Mouse (Mus musculus) bone marrow, adult 2 months (tissue): ENCODE results near the gene Thap7. TPM values are rescaled to one million over a fixed set of nuclear protein-coding genes. Genes with fewer than 3 reads are reported as not detected.
"Not testable (repeated sequence)": the region's sequence is repeated elsewhere in the genome, so short reads cannot be mapped to it uniquely, and the experiment has no call there.

Experiments used
- H3K27ac ChIP-seq: fragments of 200-500 bp; 2 replicates; pipeline ENCODE4 v1.5.1; 2012; ENCODE audit warnings: low read depth, mild to moderate bottlenecking, control low read depth, inconsistent platforms, low read length; ENCODE audit not compliant: control insufficient read depth, poor library complexity, insufficient read depth
- H3K4me1 ChIP-seq: fragments of 200-500 bp; 2 replicates; pipeline ENCODE4 v1.6.1; 2011; ENCODE audit warnings: low read length; ENCODE audit not compliant: control insufficient read depth, insufficient read depth
- H3K4me3 ChIP-seq: fragments of 200-500 bp; replicated peaks from 2 replicates; pipeline ENCODE3; 2011; ENCODE audit warnings: mild to moderate bottlenecking, low read depth, low read length, control low read depth; ENCODE audit not compliant: control insufficient read depth
- CTCF ChIP-seq: fragments of 200-500 bp; IDR thresholded peaks from 2 replicates; pipeline ENCODE4 v1.5.1; 2011; ENCODE audit warnings: low read length, control low read depth; ENCODE audit not compliant: control insufficient read depth, insufficient read depth
- POLR2A ChIP-seq: fragments of 200-500 bp; IDR thresholded peaks from 2 replicates; pipeline ENCODE4 v1.6.1; 2011; ENCODE audit warnings: low read depth, mild to moderate bottlenecking, control low read depth, low read length, borderline replicate concordance; ENCODE audit not compliant: control insufficient read depth
- WGBS: fragments of 180-500 bp; shearing (Covaris S2); methylation state at CpG from one replicate; pipeline ENCODE4 v1.1.7; 2018; 5-methylcytosine and 5-hydroxymethylcytosine counted together
- polyA plus RNA-seq: library from polyadenylated mRNA; stranded (reverse); fragments of >200 nt; gene quantifications from 2 replicates; pipeline ENCODE4 v1.2.4, GENCODE M21; 2011; ENCODE audit warnings: low replicate concordance; ENCODE audit not compliant: missing spikeins, insufficient read depth, insufficient read length

The Thap7 gene
- polyA plus RNA-seq, 1 experiment, result 31.8 TPM

DNA sequence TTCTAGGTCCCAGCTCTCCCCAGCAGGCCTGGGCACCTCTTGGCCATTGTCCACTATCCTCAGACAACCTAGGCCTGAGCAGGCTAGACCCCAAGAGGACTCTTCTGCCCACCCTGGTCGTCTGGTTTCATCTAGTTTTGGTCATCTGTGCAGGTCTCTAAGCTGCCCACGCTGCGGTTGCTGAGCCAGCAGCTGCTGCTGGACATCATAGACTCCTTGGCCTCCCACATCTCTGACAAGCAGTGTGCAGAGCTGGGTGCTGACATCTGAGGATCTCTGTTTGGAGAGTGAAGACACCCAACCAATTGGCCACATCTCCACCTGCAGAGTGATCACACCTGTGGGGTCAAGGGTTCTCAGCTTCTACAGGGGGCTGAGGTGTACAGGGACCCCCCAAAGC lies 5.4 kb downstream of the Thap7 start:
- no peak overlapping the region for H3K4me3 ChIP-seq
- WGBS, result 82% methylated on average over 3 of the region's 3 CpGs
- TF ChIP-seq POLR2A (no peak), CTCF (no peak)
- peaks cover 2% of the 10 kb centered on the region; the same call in 1 of the 2 replicates for H3K4me1 ChIP-seq
- H3K27ac ChIP-seq, result no peak overlapping the region

DNA sequence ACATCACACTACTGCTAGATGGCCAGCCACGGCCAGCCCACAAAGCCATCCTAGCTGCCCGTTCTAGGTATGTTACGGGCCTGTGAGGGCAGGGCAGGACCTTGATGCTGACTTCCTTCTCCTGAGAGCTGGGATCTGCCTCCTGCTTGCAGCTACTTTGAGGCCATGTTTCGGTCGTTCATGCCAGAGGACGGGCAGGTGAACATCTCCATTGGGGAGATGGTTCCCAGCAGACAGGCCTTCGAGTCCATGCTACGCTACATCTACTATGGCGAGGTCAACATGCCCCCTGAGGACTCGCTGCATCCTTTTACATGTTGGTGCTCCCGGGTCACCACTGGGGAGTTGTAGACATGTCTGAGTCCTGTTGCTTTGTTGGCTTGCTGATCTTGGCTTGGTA lies 6.8 kb downstream of the Thap7 start:
- WGBS, result 88% methylated on average over 11 of the region's 11 CpGs
- no peaks in the 10 kb centered on the region for H3K4me1 ChIP-seq
- TF ChIP-seq POLR2A, result no peak
- no peak for TF ChIP-seq CTCF
- H3K4me3 ChIP-seq, result no peak overlapping the region
- no peak overlapping the region for H3K27ac ChIP-seq

DNA sequence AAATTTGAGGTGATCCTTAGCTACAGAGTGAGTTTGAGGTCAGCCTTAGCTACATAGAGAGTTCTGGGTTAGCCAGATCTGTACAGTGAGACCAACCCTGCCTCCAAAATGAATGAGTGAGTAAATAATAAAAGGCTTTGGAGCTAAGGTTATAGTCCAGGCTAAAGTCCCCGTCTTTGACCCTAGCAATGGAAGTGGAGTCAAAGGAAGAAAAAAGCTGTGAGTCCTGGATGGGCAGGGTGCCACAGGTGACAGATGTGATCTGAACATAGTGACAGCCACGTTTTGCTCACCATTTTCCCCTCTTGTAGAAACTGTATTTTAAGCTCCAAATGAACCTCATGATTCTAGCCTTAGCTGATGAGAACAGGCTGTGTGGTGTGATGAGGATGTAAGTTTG lies 12.0 kb downstream of the Thap7 start:
- Histone ChIP-seq H3K27ac (no peak overlapping the region), H3K4me1 (no peaks in the 10 kb centered on the region), H3K4me3 (no peak overlapping the region)
- 81% methylated on average over 2 of the region's 2 CpGs for WGBS
- TF ChIP-seq CTCF (no peak), POLR2A (no peak)

DNA sequence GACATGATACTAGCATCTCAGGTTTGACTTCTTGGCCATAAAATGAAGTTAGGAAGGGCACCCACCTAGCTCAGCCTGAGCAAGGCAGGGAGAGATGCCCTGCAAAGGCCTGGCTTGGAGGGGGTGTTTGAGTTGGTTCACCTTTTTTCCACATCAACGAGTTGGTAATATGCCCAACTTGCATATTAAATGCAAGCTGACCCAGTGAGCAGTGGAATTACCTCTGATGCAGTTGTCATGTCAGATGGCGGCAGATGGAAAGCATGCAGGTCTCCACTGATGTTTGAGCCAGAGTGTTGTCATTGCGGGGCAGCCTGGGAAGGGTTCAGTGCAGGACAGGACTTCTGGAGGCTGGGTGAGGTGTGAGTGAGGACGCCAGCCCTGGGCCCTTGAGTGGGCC lies 19.5 kb downstream of the Thap7 start:
- TF ChIP-seq CTCF, result no peak
- Histone ChIP-seq H3K4me3 (no peak overlapping the region), H3K27ac (no peak overlapping the region), H3K4me1 (peaks cover 4% of the 10 kb centered on the region)
- WGBS, result 91% methylated on average over 4 of the region's 4 CpGs

DNA sequence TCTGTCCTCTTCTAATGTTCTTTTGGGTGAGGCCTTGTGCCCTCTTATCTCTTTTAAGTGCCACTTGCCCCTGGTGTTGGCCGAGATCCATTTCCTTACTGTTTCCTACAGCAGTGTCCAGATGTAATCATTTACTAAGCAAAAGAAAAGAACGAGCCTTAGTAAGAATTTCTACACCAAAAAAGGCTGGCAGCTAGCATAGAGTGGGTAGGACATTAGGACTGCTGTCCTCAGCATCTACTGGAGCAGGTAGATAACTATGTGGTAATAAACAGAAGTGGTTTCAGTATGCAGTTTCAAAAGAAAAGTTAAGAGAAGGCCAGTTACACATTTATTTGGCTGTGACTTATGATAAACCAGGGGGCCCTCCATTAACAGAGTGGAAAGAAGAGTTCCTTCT lies 20.2 kb downstream of the Thap7 start:
- H3K27ac ChIP-seq, result no peak overlapping the region
- TF ChIP-seq POLR2A (no peak), CTCF (no peak)
- H3K4me1 ChIP-seq, result peaks cover 4% of the 10 kb centered on the region
- WGBS, result 65% methylated on average over 2 of the region's 2 CpGs
- H3K4me3 ChIP-seq, result no peak overlapping the region

DNA sequence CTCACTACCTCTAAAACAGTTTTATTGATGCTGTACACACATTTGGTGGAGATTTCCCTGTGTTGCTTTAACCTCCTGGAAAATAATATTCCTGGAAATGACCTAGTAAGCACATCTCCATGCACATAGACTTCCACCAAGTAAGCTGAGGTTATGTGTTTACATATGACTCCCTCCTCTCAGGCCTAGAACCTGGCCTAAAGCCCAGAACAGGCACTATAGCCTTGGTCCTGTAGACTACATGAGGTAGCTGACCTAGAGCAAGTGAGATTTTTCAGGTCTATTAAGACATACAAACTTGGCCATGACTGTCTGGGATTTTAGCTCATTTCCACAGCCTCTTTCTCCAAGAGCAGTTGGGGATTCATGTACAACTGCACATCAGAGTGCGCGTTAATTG lies 20.8 kb downstream of the Thap7 start:
- Histone ChIP-seq H3K4me3 (no peak overlapping the region), H3K27ac (no peak overlapping the region), H3K4me1 (peaks cover 4% of the 10 kb centered on the region)
- WGBS, result 91% methylated on average over 2 of the region's 2 CpGs
- TF ChIP-seq CTCF, result no peak

DNA sequence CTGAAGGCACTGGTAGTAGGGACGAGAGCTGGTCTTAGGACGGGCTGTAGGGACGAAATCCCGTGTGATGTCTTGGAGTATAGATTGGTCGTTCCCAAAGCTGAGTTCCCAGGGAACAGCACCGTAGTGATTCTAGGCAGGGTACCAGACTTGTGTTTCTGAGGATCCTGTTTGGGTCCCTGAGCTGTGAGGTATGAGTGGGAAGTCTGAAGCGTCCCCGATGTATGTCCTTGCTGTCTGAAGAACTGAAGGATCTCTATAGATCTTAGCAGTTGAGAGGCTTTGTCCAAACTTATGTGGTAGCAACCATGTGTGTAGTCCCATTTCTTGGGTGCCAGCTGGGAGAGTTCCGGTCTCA lies 21.7 kb downstream of the Thap7 start:
- peak overlapping the region; percentile 96 for H3K4me3 ChIP-seq
- peaks cover 4% of the 10 kb centered on the region for H3K4me1 ChIP-seq
- WGBS, result 5% methylated on average over 9 of the region's 9 CpGs
- TF ChIP-seq POLR2A (no peak), CTCF (no peak)
- H3K27ac ChIP-seq, result peak overlapping the region; percentile 84; the same call in 1 of the 2 replicates

DNA sequence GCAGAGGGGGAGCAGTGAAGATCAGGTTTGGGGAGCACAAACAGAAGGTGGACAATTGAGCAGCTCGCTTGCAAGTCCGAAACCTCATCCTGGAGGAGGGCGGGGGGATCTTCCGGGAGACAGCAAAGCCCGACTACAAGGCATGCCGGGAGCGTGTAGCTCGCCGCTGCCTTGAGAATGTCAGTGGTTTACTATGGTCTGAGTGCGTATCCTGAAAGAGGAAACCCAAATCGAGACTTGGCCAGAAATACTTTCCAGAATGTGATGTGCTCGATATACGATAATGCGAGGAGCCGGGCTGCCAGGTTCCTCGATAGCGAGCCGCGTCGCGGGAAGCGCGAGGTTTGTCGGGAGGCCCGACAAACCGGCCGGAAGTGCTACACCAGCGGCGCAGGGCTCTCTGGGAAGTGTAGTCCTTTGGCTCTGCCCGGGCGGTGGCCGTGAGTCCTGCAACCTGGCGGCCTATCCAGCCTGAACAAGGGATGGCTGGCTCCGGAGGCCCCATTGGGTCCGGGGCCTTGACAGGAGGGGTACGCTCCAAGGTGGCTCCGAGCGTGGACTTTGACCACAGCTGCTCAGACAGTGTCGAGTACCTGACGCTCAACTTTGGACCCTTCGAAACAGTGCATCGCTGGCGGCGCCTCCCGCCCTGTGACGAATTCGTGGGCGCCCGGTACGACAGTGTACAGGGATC lies 22.2 kb downstream of the Thap7 start, which contains the start of gene Lztr1:
Lztr1 (plus strand) TSS at position 143 of the 694 bp plus-strand sequence.
- under 1% methylated on average over 50 of the region's 50 CpGs for WGBS
- Histone ChIP-seq H3K4me1 (peaks cover 4% of the 10 kb centered on the region), H3K4me3 (peak within 1 kb of the TSS; percentile 96), H3K27ac (peak within 1 kb of the TSS; percentile 84)
- TF ChIP-seq CTCF, result no peak
- TF ChIP-seq POLR2A, result peak; percentile 58; the same call in 1 of the 2 replicates

DNA sequence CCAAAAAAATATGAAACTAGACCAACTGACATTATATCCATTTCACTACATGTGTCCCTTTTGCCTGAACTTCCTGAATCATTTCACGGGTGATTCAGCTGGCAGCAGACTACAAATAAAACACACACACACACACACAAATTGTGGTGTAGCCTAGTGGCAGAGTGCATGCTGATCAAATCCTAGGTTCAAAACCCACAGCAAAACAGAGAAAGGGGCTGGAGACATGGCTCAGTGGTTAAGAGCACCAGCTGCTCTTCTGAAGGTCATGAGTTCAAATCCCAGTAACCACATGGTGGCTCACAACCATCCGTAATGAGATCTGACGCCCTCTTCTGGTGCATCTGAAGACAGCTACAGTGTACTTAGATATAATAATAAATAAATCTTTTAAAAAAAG lies 22.9 kb downstream of the Thap7 start:
- H3K4me3 ChIP-seq, H3K4me1 ChIP-seq, H3K27ac ChIP-seq: not testable (repeated sequence)
- 8% methylated on average over 3 of the region's 3 CpGs for WGBS
